Mouse (Mus musculus): Measurements from ENCODE around the gene Rab3gap2. TPM values are rescaled to one million over a fixed set of nuclear protein-coding genes. Genes with fewer than 3 reads are reported as not detected.

Gene Rab3gap2
- polyA plus RNA-seq, 1 experiment: 20.3 TPM

- WGBS: 83% methylated on average over 5 of the region's 5 CpGs
- no peak for DNase-seq
- Histone ChIP-seq H3K4me1 (ENCODE audit: control insufficient read depth, insufficient read depth, low read length) (peaks cover 7% of the 10 kb centered on the region), H3K4me3 (replicated peaks; ENCODE audit: extremely low read depth, low read depth, low read length) (no peak overlapping the region)
- TF ChIP-seq POLR2A (IDR thresholded peaks at IDR 0.05; ENCODE audit: borderline replicate concordance, extremely low read depth, low read depth, low read length) (no peak), CTCF (IDR thresholded peaks at IDR 0.05; ENCODE audit: insufficient read depth, low read length) (no peak)
These were observed 129.7 kb downstream of the Rab3gap2 start for GRCm38 (mm10) chr1:185333651-185334050.

GRCm38 (mm10) chr1:185334136-185334535 is 130.2 kb downstream of the Rab3gap2 start:
- DNase-seq: no peak
- no peak for TF ChIP-seq POLR2A (IDR thresholded peaks at IDR 0.05; ENCODE audit: borderline replicate concordance, extremely low read depth, low read depth, low read length)
- no peak for TF ChIP-seq CTCF (IDR thresholded peaks at IDR 0.05; ENCODE audit: insufficient read depth, low read length)
- H3K4me1 ChIP-seq (ENCODE audit: control insufficient read depth, insufficient read depth, low read length): peaks cover 7% of the 10 kb centered on the region
- no peak overlapping the region for H3K4me3 ChIP-seq (replicated peaks; ENCODE audit: extremely low read depth, low read depth, low read length)
- 90% methylated on average over 4 of the region's 4 CpGs for WGBS

- no peak for DNase-seq
- Histone ChIP-seq H3K4me3 (replicated peaks; ENCODE audit: extremely low read depth, low read depth, low read length) (no peak overlapping the region), H3K4me1 (ENCODE audit: control insufficient read depth, insufficient read depth, low read length) (0 out of 2 replicates have a peak, but pooled peaks cover 3% of the 10 kb centered on the region)
- 75% methylated on average over 6 of the region's 6 CpGs for WGBS
- no peak for TF ChIP-seq CTCF (IDR thresholded peaks at IDR 0.05; ENCODE audit: insufficient read depth, low read length)
- TF ChIP-seq POLR2A (IDR thresholded peaks at IDR 0.05; ENCODE audit: borderline replicate concordance, extremely low read depth, low read depth, low read length): no peak
These were observed 131.4 kb downstream of the Rab3gap2 start for GRCm38 (mm10) chr1:185335231-185335765.

Other genes with a start within 250 kb of the Rab3gap2 start
- gene Mark1, start 204.5 kb upstream of the Rab3gap2 start, polyA plus RNA-seq (2012; rRNA removed): 2.7 and 3.7 TPM in 2 replicates
- gene Iars2, start 125.3 kb downstream of the Rab3gap2 start, polyA plus RNA-seq (2012; rRNA removed): 21.6 and 24.0 TPM in 2 replicates
- gene Bpnt1, start 128.0 kb downstream of the Rab3gap2 start, polyA plus RNA-seq (2012; rRNA removed): 40.4 and 45.1 TPM in 2 replicates
- gene Eprs, start 158.9 kb downstream of the Rab3gap2 start, polyA plus RNA-seq (2012; rRNA removed): 6.1 and 10.7 TPM in 2 replicates